Mouse (Mus musculus): ENCODE measurements at regions not wholly inside any gene's neighbourhood (a gene's known extent, or its start where the extent isn't known, plus 50 kb on each side); places are given as distances from the start of the nearest gene placed in this dataset.

GRCm38 (mm10) chr9:122437464-122437863, 86.1 kb downstream of the Abhd5 start:
- DNase-seq, result peak; percentile 13 to 18
- intact Hi-C loops (cut with DNase I), result no loop called here

- intact Hi-C loops (cut with DNase I), result no loop called here
- DNase-seq, result no peak
Observed at GRCm38 (mm10) chr9:122446387-122447105, 95.1 kb downstream of the Abhd5 start.

GRCm38 (mm10) chr9:122447568-122447967, 96.2 kb downstream of the Abhd5 start:
- DNase-seq, result no peak
- intact Hi-C loops (cut with DNase I), result no loop called here

GRCm38 (mm10) chr9:122448342-122448741, 96.9 kb downstream of the Abhd5 start:
- no peak for DNase-seq
- intact Hi-C loops (cut with DNase I), result no loop called here

- DNase-seq, result no peak
- intact Hi-C loops (cut with DNase I), result no loop called here
Observed at GRCm38 (mm10) chr9:122450524-122450923, 99.1 kb downstream of the Abhd5 start.

GRCm38 (mm10) chr9:122455301-122455700, 103.9 kb downstream of the Abhd5 start:
- no peak for DNase-seq
- intact Hi-C loops (cut with DNase I), result no loop called here

GRCm38 (mm10) chr9:122455779-122456178, 104.4 kb downstream of the Abhd5 start:
- no peak for DNase-seq

GRCm38 (mm10) chr9:122459491-122459890, 108.1 kb downstream of the Abhd5 start:
- no peak for DNase-seq

More at GRCm38 (mm10) chr9:122455779-122456178, 104.4 kb downstream of the Abhd5 start:
- intact Hi-C loops (cut with DNase I), result no loop called here

GRCm38 (mm10) chr9:122471539-122471938, 120.1 kb downstream of the Abhd5 start:
- intact Hi-C loops (cut with DNase I), result no loop called here
- DNase-seq, result no peak

More at GRCm38 (mm10) chr9:122459491-122459890, 108.1 kb downstream of the Abhd5 start:
- intact Hi-C loops (cut with DNase I), result no loop called here

- DNase-seq, result peak; percentile 35 to 64
- intact Hi-C loops (cut with DNase I), result loop anchor here (2.0 to 5.0 kb wide), 2 partner anchors 211 to 252 kb away; no protein-coding TSS in a partner anchor
Observed at GRCm38 (mm10) chr9:122476356-122476755, 124.9 kb downstream of the Abhd5 start.

GRCm38 (mm10) chr9:122487001-122487400, 135.6 kb downstream of the Abhd5 start:
- intact Hi-C loops (cut with DNase I), result no loop called here

GRCm38 (mm10) chr9:122494691-122495090, 143.3 kb downstream of the Abhd5 start:
- DNase-seq, result no peak
- intact Hi-C loops (cut with DNase I), result no loop called here

More at GRCm38 (mm10) chr9:122487001-122487400, 135.6 kb downstream of the Abhd5 start:
- DNase-seq, result no peak

GRCm38 (mm10) chr9:122496482-122496985, 145.1 kb downstream of the Abhd5 start:
- peak; percentile 4 to 5 for DNase-seq
- intact Hi-C loops (cut with DNase I), result no loop called here

- no peak for DNase-seq
- intact Hi-C loops (cut with DNase I), result no loop called here
Observed at GRCm38 (mm10) chr9:122501864-122502341, 150.5 kb downstream of the Abhd5 start.

- DNase-seq, result peak; percentile 14 to 18
- intact Hi-C loops (cut with DNase I), result no loop called here
Observed at GRCm38 (mm10) chr9:122521569-122521968, 170.2 kb downstream of the Abhd5 start.

- intact Hi-C loops (cut with DNase I), result no loop called here
- no peak for DNase-seq
Observed at GRCm38 (mm10) chr9:122525621-122526055, 174.2 kb downstream of the Abhd5 start.

GRCm38 (mm10) chr9:122528267-122528666, 176.9 kb downstream of the Abhd5 start:
- intact Hi-C loops (cut with DNase I), result no loop called here
- DNase-seq, result no peak

GRCm38 (mm10) chr9:122529721-122530120, 178.3 kb downstream of the Abhd5 start:
- no peak for DNase-seq
- intact Hi-C loops (cut with DNase I), result no loop called here

GRCm38 (mm10) chr9:122531806-122532205, 180.4 kb downstream of the Abhd5 start:
- intact Hi-C loops (cut with DNase I), result no loop called here
- no peak for DNase-seq

GRCm38 (mm10) chr9:122534121-122534814, 182.9 kb downstream of the Abhd5 start:
- intact Hi-C loops (cut with DNase I), result no loop called here
- DNase-seq, result no peak

- intact Hi-C loops (cut with DNase I), result no loop called here
Observed at GRCm38 (mm10) chr9:122534965-122535364, 183.6 kb downstream of the Abhd5 start.

More at GRCm38 (mm10) chr9:122534965-122535364, 183.6 kb downstream of the Abhd5 start:
- no peak for DNase-seq
